Mouse (Mus musculus): ENCODE measurements around the gene Hist2h2ab.

DNA sequence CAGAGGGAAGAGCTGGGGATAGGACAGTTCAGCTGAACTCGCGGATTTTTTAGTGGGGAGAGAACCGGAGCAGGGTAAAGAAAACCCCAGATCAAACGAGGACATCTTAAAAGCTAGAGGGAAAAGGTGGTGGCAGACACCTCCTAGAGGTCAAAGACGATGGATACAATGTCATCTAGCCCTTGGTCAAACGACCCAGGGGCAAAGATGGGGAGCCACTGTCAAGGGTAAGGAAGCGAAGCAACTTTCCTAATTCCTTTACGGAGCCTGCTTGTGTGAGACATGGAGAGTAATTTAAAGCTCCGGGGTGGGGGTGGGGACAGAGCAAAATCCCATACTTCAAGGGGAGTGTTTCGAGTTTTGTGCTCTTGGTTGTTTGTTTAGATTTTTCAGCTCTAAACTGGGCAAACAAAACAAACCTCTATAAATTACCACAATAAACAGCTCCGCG, 449 bp upstream of the Hist2h2ab start:
- TF ChIP-seq POLR2A (IDR thresholded peaks at IDR 0.05; ENCODE audit: low read depth, low read length): no peak; the same call in 1 of the 2 replicates
- TF ChIP-seq CTCF (conservative IDR thresholded peaks at IDR 0.05 in 1 of 2, IDR thresholded peaks at IDR 0.05 in 1 of 2; ENCODE audit: low read depth in 2 of 2, low read length in 2 of 2): peak in 1 of 2 experiments; percentile 72; a peak in 2 of 4 replicates
- TF ChIP-seq ZC3H11A (IDR thresholded peaks at IDR 0.05; ENCODE audit: low read depth, low read length): no peak
- TF ChIP-seq TBP (conservative IDR thresholded peaks at IDR 0.05; ENCODE audit: low read depth, low read length): no peak
- no peak for TF ChIP-seq ZNF384 (IDR thresholded peaks at IDR 0.05; ENCODE audit: low read depth, low read length)
- TF ChIP-seq MXI1 (IDR thresholded peaks at IDR 0.05; ENCODE audit: low read depth, low read length): no peak
- no peak for TF ChIP-seq MAFK (IDR thresholded peaks at IDR 0.05; ENCODE audit: insufficient replicate concordance, low read length)
- no peak for TF ChIP-seq HCFC1 (IDR thresholded peaks at IDR 0.05; ENCODE audit: low read depth, low read length)
- no peak for TF ChIP-seq NELFE (IDR thresholded peaks at IDR 0.05; ENCODE audit: low read depth, low read length)
- no peak for TF ChIP-seq UBTF (IDR thresholded peaks at IDR 0.05; ENCODE audit: low read depth, low read length)

Data from CH12.LX (cell line).